Mouse (Mus musculus) lung, adult 2 months (tissue): ENCODE data around the gene Cchcr1.

Experiments
- CTCF ChIP-seq: fragments of 200-500 bp; IDR thresholded peaks from 2 replicates; pipeline ENCODE4 v1.5.1; 2011; ENCODE audit warnings: mild to moderate bottlenecking, low read length, control low read depth; ENCODE audit not compliant: insufficient read depth
- POLR2A ChIP-seq: fragments of 200-500 bp; IDR thresholded peaks from 2 replicates; pipeline ENCODE4 v1.6.1; 2011; ENCODE audit warnings: low read depth, mild to moderate bottlenecking, control low read depth, low read length, borderline replicate concordance; ENCODE audit errors: extremely low read depth

GRCm38 (mm10) chr17:35502226-35502625 lies 14.7 kb upstream of the Cchcr1 start:
- TF ChIP-seq CTCF (no peak), POLR2A (no peak)
